Mouse (Mus musculus) cerebellum, adult (tissue): Measurements from ENCODE around the gene Zswim9.

Source experiments
- ATAC-seq: cut with Nextera tagmentation; 2 replicates; pipeline ENCODE4 v1.9.2; 2017; ENCODE audit warnings: mild to moderate bottlenecking, moderate library complexity, mixed read lengths; ENCODE audit not compliant: insufficient number of reproducible peaks, low FRiP score, low TSS enrichment

The Zswim9 gene

GRCm38 (mm10) chr7:13271704-13272103, 6.8 kb downstream of the Zswim9 start:
- no peak for ATAC-seq

- ATAC-seq: no peak
These were observed 9.1 kb downstream of the Zswim9 start for GRCm38 (mm10) chr7:13269394-13269793.

GRCm38 (mm10) chr7:13268749-13269260, 9.7 kb downstream of the Zswim9 start:
- ATAC-seq: no peak

GRCm38 (mm10) chr7:13264396-13264795, 14.1 kb downstream of the Zswim9 start:
- ATAC-seq: no peak

- no peak for ATAC-seq
These were observed 14.7 kb downstream of the Zswim9 start for GRCm38 (mm10) chr7:13263851-13264250.

- no peak for ATAC-seq
These were observed 17.5 kb downstream of the Zswim9 start for GRCm38 (mm10) chr7:13260746-13261700.

GRCm38 (mm10) chr7:13212720-13213119, 65.8 kb downstream of the Zswim9 start, which contains the start of gene Vmn1r89:
TSS of gene Vmn1r89 (plus strand) at chr7:13213020.
- ATAC-seq: no peak
